Mouse (Mus musculus): ENCODE results near the gene Rpl14. TPM values are rescaled to one million over a fixed set of nuclear protein-coding genes. Genes with fewer than 3 reads are reported as not detected.
A peak's percentile ranks its signal among the peaks of the same experiment; 100 is the strongest.

Rpl14 gene
- polyA plus RNA-seq, 1 experiment from 2014 or later, result 838 TPM

GRCm38 (mm10) chr9:120566384-120566783 is 4.9 kb upstream of the Rpl14 start:
- Histone ChIP-seq H3K27ac (ENCODE audit: low read depth, low read length) (no peak overlapping the region), H3K9me3 (ENCODE audit: control insufficient read depth, low read length) (no peaks in the 10 kb centered on the region), H3K27me3 (ENCODE audit: control insufficient read depth, insufficient read depth, low read length) (no peaks in the 10 kb centered on the region), H3K4me3 (ENCODE audit: low read depth, low read length) (no peak overlapping the region), H3K4me1 (replicated peaks; ENCODE audit: control insufficient read depth, insufficient read depth, low read length) (peaks cover 3% of the 10 kb centered on the region; the same call in 1 of the 2 replicates), H3K36me3 (ENCODE audit: control insufficient read depth, insufficient read depth, low read length) (no peaks in the 10 kb centered on the region), H3K4me2 (ENCODE audit: low read depth, low read length, severe bottlenecking) (no peak overlapping the region), H3K9ac (ENCODE audit: low read length) (no peak overlapping the region)
- WGBS, result 86% methylated on average over 5 of the region's 5 CpGs
- ATAC-seq (replicated peaks; ENCODE audit: low FRiP score) (no peak), DNase-seq (ENCODE audit: low spot score) (no peak)

- no peak for DNase-seq (ENCODE audit: low spot score)
- Histone ChIP-seq H3K4me2 (ENCODE audit: low read depth, low read length, severe bottlenecking) (no peak overlapping the region), H3K4me3 (ENCODE audit: low read depth, low read length) (no peak overlapping the region), H3K27me3 (ENCODE audit: control insufficient read depth, insufficient read depth, low read length) (no peaks in the 10 kb centered on the region), H3K27ac (ENCODE audit: low read depth, low read length) (no peak overlapping the region), H3K9ac (ENCODE audit: low read length) (no peak overlapping the region), H3K4me1 (replicated peaks; ENCODE audit: control insufficient read depth, insufficient read depth, low read length) (peaks cover 8% of the 10 kb centered on the region; the same call in 1 of the 2 replicates), H3K9me3 (ENCODE audit: control insufficient read depth, low read length) (no peaks in the 10 kb centered on the region), H3K36me3 (ENCODE audit: control insufficient read depth, insufficient read depth, low read length) (peaks cover 9% of the 10 kb centered on the region)
- no peak for ATAC-seq (replicated peaks; ENCODE audit: low FRiP score)
- WGBS, result 80% methylated on average over 2 of the region's 2 CpGs
These were observed 2.3 kb upstream of the Rpl14 start for GRCm38 (mm10) chr9:120568917-120569316.

DNA sequence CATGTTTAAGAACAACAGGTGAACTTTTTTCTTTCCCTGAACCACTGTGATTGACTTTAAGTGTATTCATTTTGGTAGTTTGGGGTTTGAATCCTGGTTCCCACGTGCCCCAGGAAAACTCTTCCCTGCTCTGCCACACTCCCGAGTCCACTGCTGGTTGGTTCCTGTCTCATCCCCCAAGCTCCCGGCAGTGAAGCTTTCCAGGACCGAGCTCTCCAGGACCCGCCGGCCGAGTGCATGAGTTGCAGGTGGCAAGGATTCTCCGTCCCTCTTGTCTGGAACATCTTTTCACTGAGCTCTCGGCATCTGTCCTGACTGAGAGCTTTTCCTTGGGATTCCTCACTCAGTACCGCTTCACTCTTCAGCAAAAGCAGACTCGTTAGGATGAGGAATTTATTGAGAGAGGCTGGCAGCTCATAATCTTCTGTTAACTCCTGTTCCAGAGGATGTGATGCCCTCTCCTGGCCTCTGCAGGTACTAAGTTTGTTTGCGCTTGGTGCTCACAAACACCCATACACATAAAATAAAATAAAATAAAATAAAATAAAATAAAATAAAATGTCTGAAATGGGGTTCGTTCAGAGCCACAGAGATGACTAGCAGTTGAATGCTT is 1.4 kb upstream of the Rpl14 start:
- WGBS, result 64% methylated on average over 13 of the region's 13 CpGs
- no peaks in the 10 kb centered on the region for H3K9me3 ChIP-seq (ENCODE audit: control insufficient read depth, low read length)
- ATAC-seq (replicated peaks; ENCODE audit: low FRiP score), result no peak
- H3K27me3 ChIP-seq (ENCODE audit: control insufficient read depth, insufficient read depth, low read length), result no peaks in the 10 kb centered on the region
- peaks cover 16% of the 10 kb centered on the region for H3K36me3 ChIP-seq (ENCODE audit: control insufficient read depth, insufficient read depth, low read length)
- no peak overlapping the region for H3K9ac ChIP-seq (ENCODE audit: low read length)
- H3K4me3 ChIP-seq (ENCODE audit: low read depth, low read length), result no peak overlapping the region
- H3K27ac ChIP-seq (ENCODE audit: low read depth, low read length), result no peak overlapping the region
- peaks cover 10% of the 10 kb centered on the region; the same call in 1 of the 2 replicates for H3K4me1 ChIP-seq (replicated peaks; ENCODE audit: control insufficient read depth, insufficient read depth, low read length)
- no peak for DNase-seq (ENCODE audit: low spot score)
- H3K4me2 ChIP-seq (ENCODE audit: low read depth, low read length, severe bottlenecking), result no peak overlapping the region

DNA sequence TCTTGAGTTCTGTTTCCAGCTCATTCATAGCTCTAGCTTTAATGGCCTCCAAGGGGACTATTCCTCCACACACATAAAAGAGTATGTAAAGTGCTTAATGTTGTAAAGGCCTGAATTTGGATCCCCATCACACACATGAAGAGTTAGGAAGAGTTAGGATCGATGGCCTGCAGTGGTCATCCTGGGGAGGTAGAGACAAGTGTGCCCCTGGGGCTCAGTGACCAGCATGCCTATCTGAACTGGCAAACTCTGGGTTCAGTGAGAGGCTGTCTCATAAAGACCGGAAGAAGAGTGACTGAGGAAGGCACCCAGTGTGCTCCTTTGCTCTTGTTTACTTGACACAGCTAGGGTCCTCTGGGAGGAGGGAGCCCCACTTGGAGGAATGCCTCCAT is 914 bp upstream of the Rpl14 start:
- Histone ChIP-seq H3K9ac (ENCODE audit: low read length) (no peak overlapping the region), H3K27ac (ENCODE audit: low read depth, low read length) (no peak overlapping the region), H3K27me3 (ENCODE audit: control insufficient read depth, insufficient read depth, low read length) (no peaks in the 10 kb centered on the region), H3K4me1 (replicated peaks; ENCODE audit: control insufficient read depth, insufficient read depth, low read length) (peaks cover 10% of the 10 kb centered on the region; the same call in 1 of the 2 replicates), H3K4me2 (ENCODE audit: low read depth, low read length, severe bottlenecking) (peak overlapping the region; percentile 97), H3K4me3 (ENCODE audit: low read depth, low read length) (peak overlapping the region; percentile 85; the same call in 1 of the 2 replicates), H3K9me3 (ENCODE audit: control insufficient read depth, low read length) (no peaks in the 10 kb centered on the region), H3K36me3 (ENCODE audit: control insufficient read depth, insufficient read depth, low read length) (peaks cover 21% of the 10 kb centered on the region)
- 62% methylated on average over 2 of the region's 2 CpGs for WGBS
- ATAC-seq (replicated peaks; ENCODE audit: low FRiP score), result no peak
- no peak for DNase-seq (ENCODE audit: low spot score)

GRCm38 (mm10) chr9:120571593-120572385 is 545 bp downstream of the Rpl14 start:
- no peaks in the 10 kb centered on the region for H3K27me3 ChIP-seq (ENCODE audit: control insufficient read depth, insufficient read depth, low read length)
- DNase-seq (ENCODE audit: low spot score), result no peak
- WGBS, result 2% methylated on average over 53 of the region's 53 CpGs

DNA sequence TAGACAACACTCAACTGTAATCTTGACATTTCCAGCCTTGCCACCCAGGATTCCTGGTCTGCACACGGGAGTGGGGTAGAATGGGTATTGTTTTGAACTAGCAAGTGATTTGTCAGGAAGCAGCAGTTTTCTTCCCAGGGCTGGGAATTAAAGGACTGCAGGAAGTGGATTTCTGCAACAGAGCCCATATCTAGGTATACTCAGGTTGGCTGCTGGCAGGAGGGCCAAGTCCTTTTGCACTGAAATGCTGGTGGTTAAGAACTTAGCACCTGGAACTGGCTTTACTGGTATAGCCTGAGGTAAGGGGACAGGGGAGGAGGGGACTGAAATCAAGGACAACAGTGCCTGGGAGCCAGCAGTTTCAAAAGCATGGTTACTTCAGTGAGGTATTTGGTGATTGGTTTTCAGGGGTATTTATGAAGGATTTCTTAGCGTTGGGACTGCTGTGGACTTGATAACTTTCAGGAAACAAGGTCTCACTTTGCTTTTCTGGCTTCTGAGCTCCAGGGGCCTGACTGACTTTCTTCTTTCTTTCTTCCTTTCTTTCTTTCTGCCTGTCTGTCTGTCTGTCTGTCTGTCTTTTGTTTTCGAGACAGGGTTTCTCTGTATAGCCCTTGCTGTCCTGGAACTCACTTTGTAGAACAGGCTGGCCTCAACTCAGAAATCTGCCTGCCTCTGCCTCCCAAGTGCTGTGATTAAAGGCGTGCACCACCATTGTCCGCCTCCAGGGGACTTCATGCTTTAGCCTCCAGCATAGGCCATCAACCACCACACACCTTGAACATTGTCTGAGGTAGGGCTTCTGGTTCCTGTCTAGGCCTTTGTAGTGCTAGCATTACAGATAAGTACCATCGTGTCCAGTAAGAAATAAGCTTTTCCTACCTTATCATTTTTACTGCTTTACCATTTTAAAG is 4.8 kb downstream of the Rpl14 start:
- H3K4me1 ChIP-seq (replicated peaks; ENCODE audit: control insufficient read depth, insufficient read depth, low read length), result peaks cover 10% of the 10 kb centered on the region; the same call in 1 of the 2 replicates
- H3K4me2 ChIP-seq (ENCODE audit: low read depth, low read length, severe bottlenecking), result peak overlapping the region; percentile 80; the same call in 1 of the 2 replicates
- H3K36me3 ChIP-seq (ENCODE audit: control insufficient read depth, insufficient read depth, low read length), result peaks cover 27% of the 10 kb centered on the region
- DNase-seq (ENCODE audit: low spot score), result no peak
- H3K27me3 ChIP-seq (ENCODE audit: control insufficient read depth, insufficient read depth, low read length), result no peaks in the 10 kb centered on the region
- H3K9me3 ChIP-seq (ENCODE audit: control insufficient read depth, low read length), result no peaks in the 10 kb centered on the region
- no peak for ATAC-seq (replicated peaks; ENCODE audit: low FRiP score)
- WGBS, result 60% methylated on average over 6 of the region's 6 CpGs
- no peak overlapping the region for H3K4me3 ChIP-seq (ENCODE audit: low read depth, low read length)
- H3K9ac ChIP-seq (ENCODE audit: low read length), result no peak overlapping the region
- peak overlapping the region; percentile 55; the same call in 1 of the 2 replicates for H3K27ac ChIP-seq (ENCODE audit: low read depth, low read length)

More at GRCm38 (mm10) chr9:120571593-120572385, 545 bp downstream of the Rpl14 start:
- Histone ChIP-seq H3K4me1 (replicated peaks; ENCODE audit: control insufficient read depth, insufficient read depth, low read length) (peaks cover 10% of the 10 kb centered on the region; the same call in 1 of the 2 replicates), H3K27ac (ENCODE audit: low read depth, low read length) (peak overlapping the region; percentile 64), H3K4me2 (ENCODE audit: low read depth, low read length, severe bottlenecking) (peak overlapping the region; percentile 97), H3K4me3 (ENCODE audit: low read depth, low read length) (peak overlapping the region; percentile 85), H3K36me3 (ENCODE audit: control insufficient read depth, insufficient read depth, low read length) (peaks cover 27% of the 10 kb centered on the region), H3K9ac (ENCODE audit: low read length) (peak overlapping the region; percentile 95), H3K9me3 (ENCODE audit: control insufficient read depth, low read length) (no peaks in the 10 kb centered on the region)
- ATAC-seq (replicated peaks; ENCODE audit: low FRiP score), result peak; percentile 78

DNA sequence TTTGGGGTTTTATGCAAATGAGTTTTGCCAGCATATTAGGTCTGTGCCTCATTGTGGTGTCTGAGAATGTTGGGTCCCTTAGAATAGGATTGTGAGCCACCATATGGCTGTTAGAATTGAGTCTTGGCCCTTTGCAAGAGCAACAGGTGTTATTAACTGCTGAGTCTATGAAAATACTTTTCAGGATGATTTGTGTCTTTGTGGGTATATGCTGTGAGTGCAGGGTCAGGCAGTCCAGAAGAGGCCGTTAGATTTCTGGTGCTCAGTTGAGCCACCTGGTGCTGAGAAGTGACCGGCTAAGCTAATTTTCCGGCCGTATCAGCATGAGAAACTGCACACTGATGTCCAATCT is 5.4 kb downstream of the Rpl14 start:
- Histone ChIP-seq H3K4me2 (ENCODE audit: low read depth, low read length, severe bottlenecking) (peak overlapping the region; percentile 80), H3K9ac (ENCODE audit: low read length) (no peak overlapping the region; the same call in 1 of the 2 replicates)

GRCm38 (mm10) chr9:120577133-120577651 is 5.9 kb downstream of the Rpl14 start:
- peak overlapping the region; percentile 71 for H3K9ac ChIP-seq (ENCODE audit: low read length)
- H3K4me3 ChIP-seq (ENCODE audit: low read depth, low read length), result peak overlapping the region; percentile 57
- DNase-seq (ENCODE audit: low spot score) (peak; percentile 96), ATAC-seq (replicated peaks; ENCODE audit: low FRiP score) (peak; percentile 87)
- H3K4me2 ChIP-seq (ENCODE audit: low read depth, low read length, severe bottlenecking), result peak overlapping the region; percentile 80
- H3K27me3 ChIP-seq (ENCODE audit: control insufficient read depth, insufficient read depth, low read length), result no peaks in the 10 kb centered on the region
- peak overlapping the region; percentile 55; the same call in 1 of the 2 replicates for H3K27ac ChIP-seq (ENCODE audit: low read depth, low read length)
- peaks cover 11% of the 10 kb centered on the region; the same call in 1 of the 2 replicates for H3K4me1 ChIP-seq (replicated peaks; ENCODE audit: control insufficient read depth, insufficient read depth, low read length)
- 1% methylated on average over 43 of the region's 43 CpGs for WGBS
- no peaks in the 10 kb centered on the region for H3K9me3 ChIP-seq (ENCODE audit: control insufficient read depth, low read length)
- peaks cover 27% of the 10 kb centered on the region for H3K36me3 ChIP-seq (ENCODE audit: control insufficient read depth, insufficient read depth, low read length)

More for the DNA sequence above, 5.4 kb downstream of the Rpl14 start:
- Histone ChIP-seq H3K27ac (ENCODE audit: low read depth, low read length) (peak overlapping the region; percentile 55; the same call in 1 of the 2 replicates), H3K4me1 (replicated peaks; ENCODE audit: control insufficient read depth, insufficient read depth, low read length) (peaks cover 10% of the 10 kb centered on the region; the same call in 1 of the 2 replicates), H3K4me3 (ENCODE audit: low read depth, low read length) (peak overlapping the region; percentile 57; the same call in 1 of the 2 replicates), H3K27me3 (ENCODE audit: control insufficient read depth, insufficient read depth, low read length) (no peaks in the 10 kb centered on the region), H3K9me3 (ENCODE audit: control insufficient read depth, low read length) (no peaks in the 10 kb centered on the region), H3K36me3 (ENCODE audit: control insufficient read depth, insufficient read depth, low read length) (peaks cover 27% of the 10 kb centered on the region)
- 8% methylated on average over 4 of the region's 4 CpGs for WGBS
- ATAC-seq (replicated peaks; ENCODE audit: low FRiP score) (no peak), DNase-seq (ENCODE audit: low spot score) (no peak)
